Mouse (Mus musculus) myocyte (in vitro differentiated cells): ENCODE data around the gene Efhd2.

Experiments
- CEBPB ChIP-seq: IDR thresholded peaks from 2 replicates; pipeline ENCODE4 v1.6.1; 2011; ENCODE audit warnings: mild to moderate bottlenecking, moderate library complexity; ENCODE audit not compliant: poor library complexity, insufficient read depth, severe bottlenecking
- MAX ChIP-seq: IDR thresholded peaks from one replicate; pipeline ENCODE4 v1.6.1; 2011; ENCODE audit warnings: low read depth, mild to moderate bottlenecking, control low read depth
- MYOD1 ChIP-seq, 3 experiments: IDR thresholded peaks; one replicate each; pipeline ENCODE4 v1.6.1; 2011; ENCODE audit warnings: control low read depth in 2 of 3, low read depth in 2 of 3, mild to moderate bottlenecking in 2 of 3, moderate library complexity in 1 of 3; ENCODE audit not compliant: insufficient read length in 2 of 3, control insufficient read depth in 1 of 3
- POLR2A ChIP-seq: IDR thresholded peaks from one replicate; pipeline ENCODE4 v1.6.1; 2011; ENCODE audit warnings: low read depth, mild to moderate bottlenecking, control low read depth, moderate library complexity; ENCODE audit not compliant: insufficient read length
- SRF ChIP-seq: IDR thresholded peaks from one replicate; pipeline ENCODE4 v1.6.1; 2011; ENCODE audit warnings: low read depth; ENCODE audit not compliant: control insufficient read depth, insufficient read length
- TCF12 ChIP-seq: IDR thresholded peaks from one replicate; pipeline ENCODE4 v1.6.1; 2011; ENCODE audit warnings: mild to moderate bottlenecking, control low read depth; ENCODE audit not compliant: poor library complexity, insufficient read depth, severe bottlenecking

DNA sequence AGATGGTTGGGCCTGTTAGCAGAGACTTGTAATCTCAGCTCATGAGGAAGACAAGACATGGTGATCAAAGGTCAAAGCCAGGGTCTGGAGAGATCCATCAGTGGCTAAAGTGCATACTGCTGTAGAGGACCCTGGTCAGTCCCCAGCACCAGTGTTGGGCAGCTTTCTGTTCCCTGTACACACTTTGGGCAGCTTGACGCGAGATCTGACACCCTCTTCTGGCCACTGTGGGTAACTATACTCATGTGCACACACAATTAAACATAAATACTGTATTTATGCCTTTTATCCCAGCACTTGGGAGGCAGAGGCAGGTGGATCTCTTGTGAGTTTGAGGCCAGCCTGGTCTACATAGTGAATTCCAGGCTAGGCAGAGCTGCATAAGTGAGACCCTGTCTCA lies 63.7 kb downstream of the Efhd2 start:
- TF ChIP-seq POLR2A: no peak
- TF ChIP-seq MAX: no peak
- TF ChIP-seq CEBPB: no peak
- TF ChIP-seq TCF12: no peak
- no peak for TF ChIP-seq MYOD1 (IDR thresholded peaks at IDR 0.05; ENCODE audit: control insufficient read depth in 1 of 3, insufficient read length in 2 of 3, low read depth in 2 of 3)
- no peak for TF ChIP-seq SRF
